Mouse (Mus musculus): ENCODE results near the gene Celf1.

DNA sequence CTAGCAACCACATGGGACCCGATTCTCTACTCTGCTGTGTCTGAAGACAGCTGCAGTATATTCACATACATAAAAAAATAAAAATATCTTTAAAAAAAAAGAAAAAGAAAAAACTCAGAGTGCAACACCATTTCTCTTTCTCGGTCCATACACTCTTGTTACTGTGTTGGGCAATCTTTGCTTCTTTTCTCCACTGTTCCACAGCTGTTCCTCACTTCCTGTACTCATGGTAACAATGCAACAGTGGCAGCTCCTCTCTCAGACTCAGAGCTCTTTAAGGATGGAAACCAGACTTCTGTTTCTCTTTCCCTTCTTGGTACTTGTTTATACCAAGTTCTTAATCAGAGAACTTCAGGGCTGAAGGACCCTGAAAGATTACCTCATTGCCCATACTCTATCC is 36.8 kb upstream of the Celf1 start:
- TF ChIP-seq CTCF (IDR thresholded peaks at IDR 0.05; ENCODE audit: extremely low read depth, insufficient read length, insufficient replicate concordance, low read depth, low read length) (no peak), POLR2A (IDR thresholded peaks at IDR 0.05; ENCODE audit: low read depth, low read length) (no peak)

Measured in small intestine, adult 2 months (tissue).